Mouse (Mus musculus) lung, postnatal 0 days (tissue): Measurements from ENCODE around the gene Igsf8. TPM values are rescaled to one million over a fixed set of nuclear protein-coding genes. Genes with fewer than 3 reads are reported as not detected.
A peak's percentile ranks its signal among the peaks of the same experiment; 100 is the strongest.

ENCODE experiments used
- ATAC-seq: fragments of 200-750 bp; cut with Nextera tagmentation; 2 replicates; pipeline ENCODE4 v1.8.0; 2017; ENCODE audit warnings: moderate library complexity
- DNase-seq: peaks from one replicate; pipeline ENCODE4 v3.0.0-alpha.2; 2016; ENCODE audit warnings: low spot score
- H3K27ac ChIP-seq: fragments of 300-500 bp; sonication (generic); 2 replicates; pipeline ENCODE4 v1.5.1; 2014; ENCODE audit warnings: antibody characterized with exemption, mild to moderate bottlenecking, low read length, mixed read lengths
- H3K27me3 ChIP-seq: fragments of 300-500 bp; sonication (generic); replicated peaks from 2 replicates; pipeline ENCODE4 v1.6.1; 2014; ENCODE audit warnings: low read length, mixed read lengths; ENCODE audit not compliant: insufficient read depth
- H3K36me3 ChIP-seq: fragments of 300-500 bp; sonication (generic); 2 replicates; pipeline ENCODE4 v1.6.1; 2014; ENCODE audit warnings: low read length, mixed read lengths; ENCODE audit not compliant: insufficient read depth
- H3K4me1 ChIP-seq: fragments of 300-500 bp; sonication (generic); 2 replicates; pipeline ENCODE4 v1.6.1; 2014; ENCODE audit warnings: antibody characterized with exemption, low read depth, low read length, mixed read lengths; ENCODE audit not compliant: insufficient read depth
- H3K4me2 ChIP-seq: fragments of 300-500 bp; sonication (generic); replicated peaks from 2 replicates; pipeline ENCODE4 v1.6.1; 2014; ENCODE audit warnings: low read depth, mild to moderate bottlenecking, low read length, moderate library complexity, mixed read lengths
- H3K4me3 ChIP-seq: fragments of 300-500 bp; sonication (generic); 2 replicates; pipeline ENCODE4 v1.5.1; 2014; ENCODE audit warnings: low read depth, low read length
- H3K9ac ChIP-seq: fragments of 300-500 bp; sonication (generic); replicated peaks from 2 replicates; pipeline ENCODE4 v1.6.1; 2014; ENCODE audit warnings: low read depth, mild to moderate bottlenecking
- H3K9me3 ChIP-seq: fragments of 300-500 bp; sonication (generic); 2 replicates; pipeline ENCODE4 v1.6.1; 2016; ENCODE audit warnings: low read length, mixed read lengths
- CTCF ChIP-seq: IDR thresholded peaks from 2 replicates; pipeline ENCODE4 v1.5.1; 2016; ENCODE audit warnings: antibody characterized with exemption, mild to moderate bottlenecking
- EP300 ChIP-seq: IDR thresholded peaks from 2 replicates; pipeline ENCODE4 v1.6.1; 2016; ENCODE audit warnings: antibody characterized with exemption, mild to moderate bottlenecking, control low read depth
- WGBS: fragments of 180-500 bp; shearing (Covaris S2); extraction: QIAGEN DNeasy Blood & Tissue Kit; methylation state at CpG from one replicate; pipeline ENCODE4 v1.1.7; 2014; 5-methylcytosine and 5-hydroxymethylcytosine counted together
- polyA plus RNA-seq: library from polyadenylated mRNA; unstranded; fragments of >200 nt; fragmentation: Nextera tagmentation; extraction: Ambion mirVana; gene quantifications from 2 replicates; pipeline ENCODE4 v1.2.1, GENCODE M21; 2015

Gene Igsf8
- polyA plus RNA-seq, 1 experiment from 2014 or later, result 30.0 TPM

DNA sequence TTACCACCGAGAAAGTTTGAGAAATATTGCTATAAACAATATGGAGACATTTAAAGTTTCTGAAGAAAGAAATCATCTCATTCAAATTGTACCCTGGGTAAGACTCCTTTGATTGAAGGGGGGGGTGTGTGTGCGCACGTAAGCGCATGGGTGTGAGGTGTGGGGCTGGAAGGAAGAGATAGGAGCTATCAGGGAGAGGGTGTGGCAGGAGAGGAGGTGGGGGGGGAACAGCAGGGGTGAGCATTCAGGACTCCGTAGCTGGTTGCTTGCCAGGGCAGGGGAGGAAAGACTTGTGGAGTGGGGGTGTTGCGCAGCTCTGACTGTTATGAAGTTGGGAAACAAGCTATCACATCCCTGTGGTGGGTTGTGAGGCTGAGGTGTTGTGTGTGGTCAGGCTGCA is 43.0 kb downstream of the Igsf8 start:
- H3K27me3 ChIP-seq, result no peaks in the 10 kb centered on the region
- no peak overlapping the region for H3K27ac ChIP-seq
- H3K9ac ChIP-seq, result no peak overlapping the region
- H3K9me3 ChIP-seq, result no peaks in the 10 kb centered on the region
- no peak overlapping the region for H3K4me2 ChIP-seq
- ATAC-seq (no peak), DNase-seq (no peak)
- no peaks in the 10 kb centered on the region for H3K4me1 ChIP-seq
- TF ChIP-seq EP300, result no peak
- H3K36me3 ChIP-seq, result no peaks in the 10 kb centered on the region
- no peak overlapping the region for H3K4me3 ChIP-seq
- 66% methylated on average over 6 of the region's 6 CpGs for WGBS

DNA sequence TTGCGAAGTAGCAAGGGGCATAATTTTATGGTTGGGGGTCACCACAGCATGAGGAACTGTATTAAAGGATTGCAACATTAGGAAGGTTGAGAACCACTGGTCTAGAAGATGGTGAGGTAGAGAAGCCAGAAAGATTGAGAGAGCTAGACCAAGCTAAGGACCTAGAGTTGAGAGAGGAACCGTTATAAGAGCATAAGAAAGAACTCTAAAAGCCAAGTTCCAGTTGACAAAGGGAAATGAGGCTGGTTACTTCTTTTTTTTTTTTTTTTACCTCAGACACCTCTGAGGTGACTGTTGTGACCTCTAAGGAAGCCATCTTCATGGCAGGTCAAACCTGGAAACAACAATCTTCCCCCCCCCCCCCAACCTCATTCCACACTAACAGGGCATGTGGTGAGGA is 43.7 kb downstream of the Igsf8 start:
- Histone ChIP-seq H3K9me3 (no peaks in the 10 kb centered on the region), H3K9ac (no peak overlapping the region), H3K27me3 (no peaks in the 10 kb centered on the region), H3K36me3 (no peaks in the 10 kb centered on the region), H3K4me2 (no peak overlapping the region), H3K4me3 (no peak overlapping the region), H3K4me1 (no peaks in the 10 kb centered on the region), H3K27ac (no peak overlapping the region)
- ATAC-seq (no peak), DNase-seq (no peak)
- no peak for TF ChIP-seq CTCF
- TF ChIP-seq EP300, result no peak
- WGBS, result 91% methylated on average over 2 of the region's 2 CpGs

DNA sequence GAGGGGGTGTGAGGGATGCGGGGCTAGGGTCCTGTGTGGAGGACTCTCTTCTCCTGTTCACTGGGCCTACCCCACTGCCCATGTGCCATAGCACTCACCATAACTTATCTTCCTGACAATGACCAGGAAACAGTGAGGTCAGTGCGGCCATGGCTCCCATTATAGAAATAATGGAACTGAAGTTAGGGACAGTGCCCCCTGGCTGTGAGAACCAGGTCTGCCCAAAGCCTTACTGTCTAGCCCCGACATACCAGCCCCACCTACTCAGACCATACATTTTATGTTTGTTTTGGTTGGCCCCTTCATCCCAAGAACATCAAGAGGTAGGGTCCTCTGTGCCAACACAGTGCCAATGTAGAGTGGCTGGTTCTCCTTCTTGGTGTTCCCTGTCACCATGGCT is 44.2 kb downstream of the Igsf8 start:
- no peak overlapping the region for H3K9ac ChIP-seq
- H3K36me3 ChIP-seq, result no peaks in the 10 kb centered on the region
- ATAC-seq (no peak), DNase-seq (no peak)
- TF ChIP-seq EP300, result no peak
- peak; percentile 50 for TF ChIP-seq CTCF
- no peak overlapping the region for H3K27ac ChIP-seq
- H3K4me1 ChIP-seq, result no peaks in the 10 kb centered on the region; the same call in 1 of the 2 replicates
- H3K4me2 ChIP-seq, result no peak overlapping the region
- no peaks in the 10 kb centered on the region for H3K9me3 ChIP-seq
- 79% methylated on average over 3 of the region's 3 CpGs for WGBS
- no peak overlapping the region for H3K4me3 ChIP-seq
- H3K27me3 ChIP-seq, result no peaks in the 10 kb centered on the region

DNA sequence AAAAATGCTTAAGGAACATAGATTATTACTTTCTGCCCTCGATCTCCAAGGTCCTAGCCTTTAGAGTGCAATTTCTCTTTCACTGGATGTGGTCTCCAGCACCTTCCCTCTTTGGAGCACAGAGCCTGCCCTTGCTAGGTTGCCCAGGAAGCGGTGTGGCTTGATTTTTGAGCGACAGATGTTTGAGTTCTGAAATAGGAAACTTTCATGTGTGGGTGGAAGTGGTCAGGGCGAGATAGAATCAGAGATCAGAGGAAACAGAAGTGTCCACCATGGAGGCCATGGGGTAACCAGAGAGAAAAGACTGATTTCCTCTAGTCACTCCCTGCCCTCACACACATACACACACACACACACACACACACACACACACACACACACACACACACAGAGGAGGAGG is 44.8 kb downstream of the Igsf8 start:
- Histone ChIP-seq H3K4me2 (no peak overlapping the region), H3K9ac (no peak overlapping the region), H3K9me3 (no peaks in the 10 kb centered on the region), H3K27ac (no peak overlapping the region), H3K27me3 (no peaks in the 10 kb centered on the region), H3K4me3 (no peak overlapping the region), H3K4me1 (no peaks in the 10 kb centered on the region; the same call in 1 of the 2 replicates), H3K36me3 (no peaks in the 10 kb centered on the region)
- 59% methylated on average over 4 of the region's 4 CpGs for WGBS
- ATAC-seq, result no peak
- no peak for TF ChIP-seq EP300
- TF ChIP-seq CTCF, result no peak
- DNase-seq, result no peak

DNA sequence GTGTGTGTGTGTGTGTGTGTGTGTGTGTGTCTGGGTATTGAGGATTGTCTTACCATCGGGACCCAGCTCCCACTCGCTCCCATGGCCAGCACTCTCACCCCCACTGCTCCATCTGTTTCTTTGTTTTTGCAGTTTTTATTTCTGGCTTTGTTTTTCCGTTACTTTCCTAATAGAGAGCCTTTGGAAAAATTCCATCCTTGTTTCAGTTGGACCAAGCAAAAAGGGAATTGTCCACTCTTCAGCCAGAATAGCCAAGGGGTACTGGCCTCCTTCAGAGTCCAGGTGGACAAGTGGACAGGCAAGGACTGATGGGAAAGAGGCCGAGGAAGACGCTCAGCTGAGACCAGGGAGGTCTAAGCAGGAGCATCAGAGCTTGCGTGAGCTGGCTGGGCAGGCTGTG is 45.4 kb downstream of the Igsf8 start:
- Histone ChIP-seq H3K4me2 (no peak overlapping the region), H3K9me3 (no peaks in the 10 kb centered on the region), H3K36me3 (no peaks in the 10 kb centered on the region), H3K4me1 (no peaks in the 10 kb centered on the region; the same call in 1 of the 2 replicates), H3K27me3 (no peaks in the 10 kb centered on the region), H3K27ac (peak overlapping the region; percentile 82; the same call in 1 of the 2 replicates), H3K9ac (no peak overlapping the region), H3K4me3 (no peak overlapping the region)
- WGBS, result 52% methylated on average over 6 of the region's 6 CpGs
- DNase-seq (peak; percentile 31), ATAC-seq (no peak)
- TF ChIP-seq CTCF (no peak), EP300 (no peak)

DNA sequence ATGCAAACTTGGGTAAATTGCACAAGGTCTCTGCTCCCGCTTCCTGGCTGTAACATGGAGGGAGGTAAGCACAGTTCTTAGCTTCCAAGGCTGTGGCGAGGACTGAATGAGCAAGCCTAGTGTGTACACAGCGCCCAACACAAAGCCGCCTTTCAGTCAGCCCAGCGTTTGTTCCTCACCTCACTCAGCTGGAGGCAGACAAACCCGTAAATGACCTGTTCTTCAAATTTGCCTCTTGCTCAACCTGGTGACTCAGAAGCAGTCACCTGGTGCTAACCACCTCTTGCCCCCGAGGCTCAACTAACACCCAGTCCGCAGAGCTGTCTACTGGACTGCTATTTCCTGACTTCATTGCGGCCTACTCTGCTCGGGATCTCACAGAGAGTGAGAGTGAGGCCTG is 46.5 kb downstream of the Igsf8 start:
- Histone ChIP-seq H3K4me3 (no peak overlapping the region), H3K4me2 (no peak overlapping the region), H3K9me3 (no peaks in the 10 kb centered on the region), H3K27me3 (no peaks in the 10 kb centered on the region), H3K9ac (no peak overlapping the region), H3K4me1 (peaks cover 3% of the 10 kb centered on the region; the same call in 1 of the 2 replicates), H3K27ac (peak overlapping the region; percentile 82), H3K36me3 (no peaks in the 10 kb centered on the region)
- TF ChIP-seq CTCF (no peak), EP300 (peak; percentile 59)
- DNase-seq (peak; percentile 86), ATAC-seq (peak; percentile 46)
- WGBS, result 48% methylated on average over 10 of the region's 10 CpGs

DNA sequence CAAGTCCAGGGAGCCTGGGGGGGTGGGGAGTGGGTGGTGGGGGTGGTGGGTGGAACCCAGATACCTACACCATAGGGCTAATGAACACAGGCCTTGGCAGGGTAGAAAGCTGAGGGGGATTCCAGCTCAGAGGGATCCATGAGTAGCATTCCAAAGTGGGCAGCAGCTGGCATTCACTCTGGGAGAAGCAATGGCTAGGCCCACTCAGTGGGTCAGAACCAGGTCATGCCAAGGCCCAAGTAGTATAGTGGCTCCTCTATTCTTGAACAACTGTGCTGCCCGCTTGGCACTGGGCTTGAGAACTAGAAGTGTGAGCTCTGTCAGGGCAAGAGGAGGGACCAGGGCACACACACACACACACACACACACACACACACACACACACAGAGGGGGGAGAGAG is 47.0 kb downstream of the Igsf8 start:
- H3K27ac ChIP-seq, result peak overlapping the region; percentile 82
- H3K9ac ChIP-seq, result no peak overlapping the region
- no peak for DNase-seq
- no peak overlapping the region for H3K4me3 ChIP-seq
- H3K9me3 ChIP-seq, result no peaks in the 10 kb centered on the region
- no peaks in the 10 kb centered on the region for H3K36me3 ChIP-seq
- TF ChIP-seq CTCF, result no peak
- TF ChIP-seq EP300, result no peak
- H3K4me1 ChIP-seq, result peaks cover 4% of the 10 kb centered on the region; the same call in 1 of the 2 replicates
- no peak overlapping the region for H3K4me2 ChIP-seq
- WGBS, result 29% methylated on average over 1 of the region's 1 CpGs
- ATAC-seq, result no peak
- no peaks in the 10 kb centered on the region for H3K27me3 ChIP-seq
